Mouse (Mus musculus): Measurements from ENCODE around the gene Mbd4.

- TF ChIP-seq CTCF (IDR thresholded peaks at IDR 0.05; ENCODE audit: borderline replicate concordance, insufficient read depth, low read length) (no peak), POLR2A (IDR thresholded peaks at IDR 0.05; ENCODE audit: low read depth, low read length) (no peak)
These were observed 39.2 kb upstream of the Mbd4 start for GRCm38 (mm10) chr6:115892363-115892762.
